Mouse (Mus musculus) spleen, adult 2 months (tissue): Measurements from ENCODE around the gene Itfg2. TPM values are rescaled to one million over a fixed set of nuclear protein-coding genes. Genes with fewer than 3 reads are reported as not detected.
"Not testable (repeated sequence)": the region's sequence is repeated elsewhere in the genome, so short reads cannot be mapped to it uniquely, and the experiment has no call there.

Source experiments
- DNase-seq, 2 experiments: peaks; one replicate each; pipeline versions ENCODE4 v3.0.0 to v3.0.0-alpha.2; 2012 to 2021; ENCODE audit warnings: low spot score in 2 of 2, low read depth in 1 of 2
- H3K27ac ChIP-seq: fragments of 200-500 bp; 2 replicates; pipeline ENCODE4 v1.5.1; 2012; ENCODE audit warnings: low read length, inconsistent platforms; ENCODE audit not compliant: insufficient read depth
- H3K27me3 ChIP-seq: fragments of 200-500 bp; 2 replicates; pipeline ENCODE4 v1.6.1; 2012; ENCODE audit warnings: mild to moderate bottlenecking, moderate library complexity, low read length, inconsistent platforms; ENCODE audit not compliant: control insufficient read depth, insufficient read depth
- H3K36me3 ChIP-seq: fragments of 200-500 bp; 2 replicates; pipeline ENCODE4 v1.6.1; 2012; ENCODE audit warnings: mild to moderate bottlenecking, low read length, inconsistent platforms; ENCODE audit not compliant: control insufficient read depth, insufficient read depth
- H3K4me1 ChIP-seq: fragments of 200-500 bp; 2 replicates; pipeline ENCODE4 v1.6.1; 2011; ENCODE audit warnings: inconsistent platforms; ENCODE audit not compliant: control insufficient read depth, insufficient read depth, insufficient read length
- H3K4me3 ChIP-seq: fragments of 200-500 bp; 2 replicates; pipeline ENCODE4 v1.5.1; 2011; ENCODE audit warnings: mild to moderate bottlenecking, inconsistent platforms; ENCODE audit not compliant: insufficient read depth, insufficient read length; ENCODE audit errors: extremely low read depth
- CTCF ChIP-seq: fragments of 200-500 bp; IDR thresholded peaks from 2 replicates; pipeline ENCODE4 v1.5.1; 2011; ENCODE audit warnings: mild to moderate bottlenecking, inconsistent platforms; ENCODE audit not compliant: insufficient read depth, insufficient read length, insufficient replicate concordance; ENCODE audit errors: extremely low read depth
- POLR2A ChIP-seq: fragments of 200-500 bp; IDR thresholded peaks from 2 replicates; pipeline ENCODE4 v1.6.1; 2011; ENCODE audit warnings: low read depth, low read length, inconsistent platforms
- WGBS: fragments of 180-500 bp; shearing (Covaris S2); methylation state at CpG from one replicate; pipeline ENCODE4 v1.1.7; 2018; 5-methylcytosine and 5-hydroxymethylcytosine counted together
- polyA plus RNA-seq: library from polyadenylated mRNA; depleted of rRNA; stranded (reverse); fragments of >200 nt; gene quantifications from 2 replicates; pipeline ENCODE4 v1.2.3, GENCODE M21; 2012

The Itfg2 gene
- polyA plus RNA-seq, 1 experiment, result 23.0 TPM

- no peak for DNase-seq
- Histone ChIP-seq H3K36me3 (no peaks in the 10 kb centered on the region), H3K4me3 (no peak overlapping the region), H3K27me3 (no peaks in the 10 kb centered on the region), H3K4me1 (no peaks in the 10 kb centered on the region), H3K27ac (no peak overlapping the region)
- TF ChIP-seq POLR2A, result no peak
- no peak for TF ChIP-seq CTCF
- WGBS, result 89% methylated on average over 1 of the region's 1 CpGs
Measured at GRCm38 (mm10) chr6:128389185-128389584, 35.5 kb downstream of the Itfg2 start.

- Histone ChIP-seq H3K4me1 (peaks cover 9% of the 10 kb centered on the region; the same call in 1 of the 2 replicates), H3K27me3 (no peaks in the 10 kb centered on the region), H3K36me3 (no peaks in the 10 kb centered on the region), H3K4me3 (no peak overlapping the region), H3K27ac (no peak overlapping the region)
- 90% methylated on average over 1 of the region's 1 CpGs for WGBS
- no peak for DNase-seq
- TF ChIP-seq POLR2A, result no peak
- no peak for TF ChIP-seq CTCF
Measured at GRCm38 (mm10) chr6:128385026-128385425, 39.7 kb downstream of the Itfg2 start.

GRCm38 (mm10) chr6:128383752-128384151 is 41.0 kb downstream of the Itfg2 start:
- Histone ChIP-seq H3K4me1 (peaks cover 14% of the 10 kb centered on the region; the same call in 1 of the 2 replicates), H3K27ac (0 out of 2 replicates have a peak overlapping the region, but pooled peaks have one; percentile 47), H3K36me3 (no peaks in the 10 kb centered on the region), H3K27me3 (no peaks in the 10 kb centered on the region), H3K4me3 (no peak overlapping the region)
- no peak for TF ChIP-seq POLR2A
- no peak for TF ChIP-seq CTCF
- WGBS, result 15% methylated on average over 7 of the region's 7 CpGs
- peak; percentile 46 to 72 for DNase-seq

GRCm38 (mm10) chr6:128381254-128381653 is 43.5 kb downstream of the Itfg2 start:
- Histone ChIP-seq H3K27ac (no peak overlapping the region), H3K36me3 (no peaks in the 10 kb centered on the region), H3K4me1 (peaks cover 14% of the 10 kb centered on the region; the same call in 1 of the 2 replicates), H3K4me3 (no peak overlapping the region), H3K27me3 (no peaks in the 10 kb centered on the region)
- no peak for DNase-seq
- 42% methylated on average over 3 of the region's 3 CpGs for WGBS
- TF ChIP-seq POLR2A (no peak), CTCF (no peak)

GRCm38 (mm10) chr6:128380594-128381167 is 44.0 kb downstream of the Itfg2 start:
- not testable (repeated sequence) for H3K27me3 ChIP-seq, H3K36me3 ChIP-seq, DNase-seq, H3K4me3 ChIP-seq, H3K27ac ChIP-seq
- peaks cover 14% of the 10 kb centered on the region; the same call in 1 of the 2 replicates for H3K4me1 ChIP-seq
- 11% methylated on average over 1 of the region's 1 CpGs for WGBS

- no peak for DNase-seq
- TF ChIP-seq POLR2A (no peak), CTCF (no peak)
- Histone ChIP-seq H3K4me1 (peaks cover 14% of the 10 kb centered on the region; the same call in 1 of the 2 replicates), H3K4me3 (no peak overlapping the region), H3K27ac (no peak overlapping the region), H3K36me3 (no peaks in the 10 kb centered on the region), H3K27me3 (no peaks in the 10 kb centered on the region)
- WGBS, result 67% methylated on average over 16 of the region's 16 CpGs
Measured at GRCm38 (mm10) chr6:128379636-128380035, 45.1 kb downstream of the Itfg2 start.

GRCm38 (mm10) chr6:128376371-128377085 is 48.2 kb downstream of the Itfg2 start:
- TF ChIP-seq CTCF (no peak), POLR2A (no peak)
- no peak overlapping the region for H3K4me3 ChIP-seq
- H3K36me3 ChIP-seq, result peaks cover 8% of the 10 kb centered on the region
- no peak for DNase-seq
- peaks cover 7% of the 10 kb centered on the region; the same call in 1 of the 2 replicates for H3K4me1 ChIP-seq
- H3K27me3 ChIP-seq, result no peaks in the 10 kb centered on the region
- 95% methylated on average over 17 of the region's 17 CpGs for whole genome bisulfite sequencing
- H3K27ac ChIP-seq, result no peak overlapping the region
